Mouse (Mus musculus) forebrain, embryonic 14.5 days (tissue): ENCODE measurements around the gene 2210016F16Rik. TPM values are rescaled to one million over a fixed set of nuclear protein-coding genes. Genes with fewer than 3 reads are reported as not detected.
"Not testable (repeated sequence)": the region's sequence is repeated elsewhere in the genome, so short reads cannot be mapped to it uniquely, and the experiment has no call there.

Source experiments
- ATAC-seq: fragments of 200-750 bp; cut with Nextera tagmentation; 2 replicates; pipeline ENCODE4 v1.8.0; 2017; ENCODE audit warnings: mild to moderate bottlenecking, moderate library complexity
- DNase-seq: peaks from one replicate; pipeline ENCODE4 v3.0.0-alpha.2; 2015; ENCODE audit warnings: low spot score
- H3K27ac ChIP-seq: fragments of 300-500 bp; sonication (generic); 2 replicates; pipeline ENCODE4 v1.5.1; 2014; ENCODE audit warnings: low read depth, mild to moderate bottlenecking, control low read depth, low read length, moderate library complexity
- H3K27me3 ChIP-seq: fragments of 300-500 bp; sonication (generic); replicated peaks from 2 replicates; pipeline ENCODE4 v1.6.1; 2014; ENCODE audit warnings: low read length, control low read depth, mixed read lengths; ENCODE audit not compliant: control insufficient read depth, insufficient read depth
- H3K36me3 ChIP-seq: fragments of 300-500 bp; sonication (generic); 2 replicates; pipeline ENCODE4 v1.6.1; 2014; ENCODE audit warnings: low read length, control low read depth; ENCODE audit not compliant: control insufficient read depth, insufficient read depth
- H3K4me1 ChIP-seq: fragments of 300-500 bp; sonication (generic); 2 replicates; pipeline ENCODE4 v1.6.1; 2014; ENCODE audit warnings: antibody characterized with exemption, low read length, control low read depth; ENCODE audit not compliant: control insufficient read depth, insufficient read depth
- H3K4me2 ChIP-seq: fragments of 300-500 bp; sonication (generic); 2 replicates; pipeline ENCODE4 v1.6.1; 2014; ENCODE audit warnings: mild to moderate bottlenecking, control low read depth, low read length
- H3K4me3 ChIP-seq: fragments of 300-500 bp; sonication (generic); 2 replicates; pipeline ENCODE4 v1.5.1; 2014; ENCODE audit warnings: low read depth, low read length, control low read depth
- H3K9ac ChIP-seq: fragments of 300-500 bp; sonication (generic); 2 replicates; pipeline ENCODE4 v1.6.1; 2014; ENCODE audit warnings: mild to moderate bottlenecking, low read length, control low read depth, moderate library complexity
- H3K9me3 ChIP-seq: fragments of 300-500 bp; sonication (generic); replicated peaks from 2 replicates; pipeline ENCODE4 v1.6.1; 2016; ENCODE audit warnings: low read length, control low read depth, mixed read lengths; ENCODE audit not compliant: control insufficient read depth
- WGBS: fragments of 180-500 bp; shearing (Covaris S2); extraction: QIAGEN DNeasy Blood & Tissue Kit; methylation state at CpG from one replicate; pipeline ENCODE4 v1.1.7; 2014; 5-methylcytosine and 5-hydroxymethylcytosine counted together
- polyA plus RNA-seq: library from polyadenylated mRNA; unstranded; fragments of >200 nt; fragmentation: Nextera tagmentation; extraction: Ambion mirVana; gene quantifications from 2 replicates; pipeline ENCODE4 v1.2.1, GENCODE M21; 2014

The 2210016F16Rik gene
- polyA plus RNA-seq, 1 experiment from 2014 or later = 28.9 TPM

DNA sequence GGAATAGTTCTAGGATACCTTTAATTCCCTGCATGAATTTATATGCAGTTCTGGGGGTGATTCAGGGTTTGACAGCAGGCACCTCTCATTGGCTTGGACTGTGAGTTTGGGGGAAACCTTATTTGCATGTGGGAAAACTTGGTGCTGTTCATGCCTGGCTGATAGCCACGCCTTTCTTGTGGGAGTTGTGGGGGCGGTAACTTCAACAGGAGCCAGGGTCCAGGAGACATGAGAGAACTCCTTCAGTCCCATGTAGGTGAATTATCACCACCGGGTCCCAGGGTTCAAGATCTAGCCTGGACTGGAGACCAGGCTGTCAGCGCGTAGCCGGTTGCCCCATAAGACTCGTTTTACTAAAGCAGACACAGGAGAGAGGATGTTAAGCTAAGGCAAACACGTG, 19.8 kb downstream of the 2210016F16Rik start:
- H3K9me3 ChIP-seq, ATAC-seq, H3K4me3 ChIP-seq, H3K27me3 ChIP-seq, H3K27ac ChIP-seq, DNase-seq, H3K36me3 ChIP-seq, H3K9ac ChIP-seq, H3K4me2 ChIP-seq, H3K4me1 ChIP-seq: not testable (repeated sequence)
- WGBS = 83% methylated on average over 8 of the region's 8 CpGs

DNA sequence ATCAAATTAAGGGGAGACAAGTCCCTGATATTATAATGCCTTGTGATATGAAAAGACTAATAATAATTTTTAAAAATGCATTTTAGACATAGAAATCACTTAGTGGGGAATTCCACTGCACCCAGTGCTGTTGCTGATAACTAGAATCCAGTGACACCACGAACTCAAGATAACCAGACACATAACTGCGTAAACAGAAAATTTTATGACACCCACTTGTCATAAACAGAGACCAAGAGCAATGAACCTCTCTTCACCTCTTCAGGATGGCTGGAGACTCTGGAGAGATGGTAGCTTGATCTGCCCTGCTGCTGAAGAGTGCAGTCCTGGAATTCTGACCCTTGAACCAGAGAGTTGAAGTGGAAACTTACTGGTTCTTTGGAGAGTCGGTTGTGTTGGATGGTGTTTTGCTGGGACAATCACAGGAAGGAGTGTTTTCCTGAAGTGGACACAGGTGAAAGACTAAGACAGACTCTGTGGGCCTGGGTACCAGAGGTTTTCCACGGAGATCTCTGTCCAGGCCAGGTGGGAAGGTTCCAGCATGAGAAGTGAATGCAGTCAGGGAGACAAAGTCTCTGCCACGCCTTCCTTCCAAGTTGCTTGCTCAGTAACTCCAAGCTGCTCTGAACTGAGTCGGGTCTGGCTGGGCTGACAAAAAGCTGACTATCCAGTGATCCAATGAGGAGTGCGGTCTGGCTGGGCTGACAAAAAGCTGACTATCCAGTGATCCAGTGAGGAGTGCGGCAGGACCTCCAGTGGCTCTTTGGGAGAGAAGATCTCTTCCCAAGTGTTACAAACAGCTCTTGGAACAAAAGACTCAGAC, 20.5 kb downstream of the 2210016F16Rik start:
- Histone ChIP-seq H3K27me3 (no peaks in the 10 kb centered on the region), H3K4me1 (no peaks in the 10 kb centered on the region), H3K9ac (no peak overlapping the region), H3K36me3 (no peaks in the 10 kb centered on the region), H3K4me3 (no peak overlapping the region), H3K9me3 (no peaks in the 10 kb centered on the region), H3K27ac (no peak overlapping the region), H3K4me2 (no peak overlapping the region)
- DNase-seq = no peak
- no peak for ATAC-seq
- WGBS = 80% methylated on average over 8 of the region's 8 CpGs

DNA sequence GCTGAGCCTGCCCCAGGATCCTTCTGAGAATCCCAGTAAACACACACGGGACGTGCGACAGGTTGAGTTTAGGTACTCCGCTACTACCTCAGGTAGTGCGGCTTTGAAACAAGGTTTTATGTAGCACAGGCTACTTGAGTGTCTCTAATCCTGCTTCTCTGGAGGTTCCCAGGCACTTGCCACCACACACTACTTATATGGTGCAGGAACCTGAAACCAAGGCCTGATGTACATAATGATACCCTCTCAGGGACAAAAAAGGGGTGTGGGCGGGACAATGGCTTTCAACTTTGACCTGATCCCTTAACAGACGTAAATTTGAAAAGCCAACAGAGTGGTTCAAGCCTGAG, 25.7 kb downstream of the 2210016F16Rik start:
- H3K27ac ChIP-seq = no peak overlapping the region
- H3K9me3 ChIP-seq = no peaks in the 10 kb centered on the region
- ATAC-seq (peak; percentile 78; the same call in 1 of the 2 replicates), DNase-seq (no peak)
- H3K9ac ChIP-seq = peak overlapping the region; percentile 71; the same call in 1 of the 2 replicates
- peak overlapping the region; percentile 87 for H3K4me2 ChIP-seq
- WGBS = 2% methylated on average over 7 of the region's 7 CpGs
- H3K4me3 ChIP-seq = peak overlapping the region; percentile 65
- no peaks in the 10 kb centered on the region for H3K27me3 ChIP-seq
- no peaks in the 10 kb centered on the region for H3K36me3 ChIP-seq
- H3K4me1 ChIP-seq = no peaks in the 10 kb centered on the region

DNA sequence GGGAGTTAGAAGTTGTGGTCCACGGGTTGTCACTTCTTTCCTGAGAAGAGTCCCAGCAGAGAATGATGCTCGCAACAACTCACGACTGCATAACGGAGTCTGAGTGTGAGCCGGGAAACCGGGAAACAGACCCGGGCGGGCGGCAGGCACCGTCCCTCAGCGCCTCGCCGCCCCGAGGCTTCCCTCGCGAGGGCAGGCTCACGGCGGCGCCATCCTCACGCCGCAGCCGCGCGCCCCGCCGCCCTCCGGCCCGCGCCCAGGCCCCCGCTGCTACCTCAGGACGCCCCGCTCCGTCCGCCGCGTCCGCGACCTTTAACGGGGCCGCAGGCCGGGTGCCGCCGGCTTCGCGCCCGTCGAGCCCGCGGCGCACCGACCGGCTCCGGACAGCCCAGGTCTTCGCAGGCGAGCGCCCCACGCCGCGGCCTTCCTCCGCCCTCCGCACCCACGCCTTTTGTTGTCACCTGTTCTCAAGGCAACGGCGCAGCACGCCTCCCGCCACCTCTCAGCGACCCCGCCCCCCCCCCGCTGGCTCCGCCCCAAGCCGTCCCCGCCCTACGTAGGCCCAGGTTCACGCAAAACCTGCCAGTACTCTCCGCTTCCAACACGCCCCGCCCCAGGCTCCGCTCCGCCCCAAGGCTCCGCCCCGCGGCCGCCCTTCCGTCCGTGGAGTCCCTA, 26.3 kb downstream of the 2210016F16Rik start, which contains the start of gene Kif27:
Kif27 (minus strand) TSS at position 494 of the 675 bp plus-strand sequence.
- Histone ChIP-seq H3K4me1 (no peaks in the 10 kb centered on the region), H3K4me2 (peak within 1 kb of the TSS; percentile 87), H3K9me3 (no peaks in the 10 kb centered on the region), H3K36me3 (no peaks in the 10 kb centered on the region), H3K27me3 (no peaks in the 10 kb centered on the region), H3K9ac (peak within 1 kb of the TSS; percentile 71), H3K4me3 (peak within 1 kb of the TSS; percentile 65), H3K27ac (no peak within 1 kb of the TSS)
- ATAC-seq (peak; percentile 99), DNase-seq (peak; percentile 87)
- under 1% methylated on average over 72 of the region's 85 CpGs for WGBS

DNA sequence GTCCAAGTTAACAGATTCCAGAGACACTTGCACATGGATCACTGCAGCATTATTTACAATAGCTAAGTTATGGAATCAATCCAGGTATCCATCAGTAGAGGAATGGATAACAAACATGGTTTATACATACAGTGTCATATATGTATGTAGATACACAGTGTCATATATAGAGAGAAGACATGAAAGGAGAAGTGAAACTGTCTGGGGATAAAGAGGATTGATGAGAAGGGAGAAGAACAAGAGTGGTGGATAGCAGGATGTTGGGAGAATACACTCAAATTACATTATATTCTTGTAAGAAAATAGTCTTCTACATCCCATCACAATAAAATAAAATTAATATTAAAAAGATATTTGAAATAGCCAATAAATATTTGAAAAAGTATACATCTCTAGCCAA, 32.0 kb downstream of the 2210016F16Rik start:
- no peak overlapping the region for H3K9ac ChIP-seq
- no peak for ATAC-seq
- H3K9me3 ChIP-seq = no peaks in the 10 kb centered on the region
- no peaks in the 10 kb centered on the region for H3K27me3 ChIP-seq
- no peak overlapping the region for H3K27ac ChIP-seq
- no peaks in the 10 kb centered on the region for H3K36me3 ChIP-seq
- H3K4me2 ChIP-seq = no peak overlapping the region
- H3K4me3 ChIP-seq = no peak overlapping the region
- DNase-seq = no peak
- no peaks in the 10 kb centered on the region for H3K4me1 ChIP-seq

DNA sequence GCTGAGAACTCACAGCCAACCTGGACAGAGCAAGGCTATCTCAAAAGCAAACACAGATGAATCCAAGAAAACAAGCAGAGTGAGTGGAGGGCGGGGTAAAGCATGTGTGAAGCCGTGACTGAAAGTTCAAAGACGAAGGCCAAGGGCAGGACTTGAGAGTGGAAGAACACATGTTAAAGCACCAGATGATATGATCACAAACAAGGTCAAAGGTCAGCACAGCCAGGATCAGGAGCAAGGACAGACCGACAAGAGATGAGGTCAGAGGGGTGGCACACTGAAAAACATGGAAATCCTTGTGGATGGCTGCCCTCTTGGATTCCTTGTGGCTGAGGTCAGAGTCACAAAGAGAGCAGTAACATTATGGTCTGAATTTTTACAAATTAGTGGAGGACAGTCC, 34.4 kb downstream of the 2210016F16Rik start:
- Histone ChIP-seq H3K9ac (no peak overlapping the region), H3K27ac (no peak overlapping the region), H3K4me2 (no peak overlapping the region), H3K27me3 (no peaks in the 10 kb centered on the region), H3K4me3 (no peak overlapping the region), H3K36me3 (no peaks in the 10 kb centered on the region), H3K4me1 (no peaks in the 10 kb centered on the region), H3K9me3 (no peaks in the 10 kb centered on the region)
- 78% methylated on average over 4 of the region's 4 CpGs for WGBS
- no peak for DNase-seq
- ATAC-seq = no peak

DNA sequence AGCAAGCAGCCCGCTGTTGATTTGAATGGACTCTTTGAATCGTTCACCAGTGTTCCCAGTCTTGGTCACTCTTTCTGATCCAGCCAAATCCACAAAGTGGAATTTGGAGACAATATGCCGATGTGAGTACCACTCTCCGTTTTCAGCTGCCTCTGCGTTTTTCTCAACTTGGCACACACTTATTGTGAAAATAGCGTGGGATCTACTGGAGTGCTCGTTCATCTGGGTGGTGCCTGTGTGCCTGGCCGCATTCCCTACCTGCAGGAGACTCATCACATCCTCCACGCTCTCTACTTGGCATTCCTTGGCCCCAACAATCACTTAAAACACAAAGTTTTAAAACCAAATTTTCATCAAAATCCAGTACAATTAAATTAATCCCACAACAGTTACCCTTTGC, 40.5 kb downstream of the 2210016F16Rik start:
- no peak overlapping the region for H3K4me3 ChIP-seq

DNA sequence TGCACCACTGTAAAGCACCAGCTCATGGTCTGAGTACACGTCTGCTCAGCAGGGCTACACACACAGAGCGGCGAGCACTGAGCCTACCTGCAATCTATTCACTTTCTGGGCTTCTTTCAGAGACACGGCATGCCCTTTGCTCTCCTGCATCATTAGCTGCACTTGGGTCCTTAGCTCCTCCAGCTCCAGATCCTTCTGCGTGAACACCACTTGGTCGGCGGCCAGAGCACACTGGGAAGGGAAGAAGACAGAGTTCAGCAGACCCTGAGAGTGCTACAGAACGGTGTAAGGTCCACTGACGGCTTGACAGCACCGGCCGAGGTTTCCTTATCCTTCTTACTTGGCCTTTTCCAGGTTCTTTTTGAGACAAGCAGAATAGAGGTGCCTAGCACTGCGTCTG, 47.6 kb downstream of the 2210016F16Rik start:
- WGBS = 80% methylated on average over 12 of the region's 12 CpGs
- DNase-seq (no peak), ATAC-seq (no peak)
- 0 out of 2 replicates have a peak, but pooled peaks cover 2% of the 10 kb centered on the region for H3K9me3 ChIP-seq
- H3K4me2 ChIP-seq = no peak overlapping the region
- no peaks in the 10 kb centered on the region for H3K27me3 ChIP-seq
- H3K36me3 ChIP-seq = no peaks in the 10 kb centered on the region
- no peak overlapping the region for H3K9ac ChIP-seq
- no peak overlapping the region for H3K4me3 ChIP-seq
- no peaks in the 10 kb centered on the region for H3K4me1 ChIP-seq
- H3K27ac ChIP-seq = no peak overlapping the region

More for the DNA sequence above, 40.5 kb downstream of the 2210016F16Rik start:
- Histone ChIP-seq H3K9me3 (no peaks in the 10 kb centered on the region), H3K4me2 (no peak overlapping the region), H3K27ac (no peak overlapping the region), H3K27me3 (no peaks in the 10 kb centered on the region), H3K4me1 (no peaks in the 10 kb centered on the region), H3K36me3 (no peaks in the 10 kb centered on the region), H3K9ac (no peak overlapping the region)
- DNase-seq (no peak), ATAC-seq (no peak)
- 80% methylated on average over 9 of the region's 9 CpGs for WGBS

DNA sequence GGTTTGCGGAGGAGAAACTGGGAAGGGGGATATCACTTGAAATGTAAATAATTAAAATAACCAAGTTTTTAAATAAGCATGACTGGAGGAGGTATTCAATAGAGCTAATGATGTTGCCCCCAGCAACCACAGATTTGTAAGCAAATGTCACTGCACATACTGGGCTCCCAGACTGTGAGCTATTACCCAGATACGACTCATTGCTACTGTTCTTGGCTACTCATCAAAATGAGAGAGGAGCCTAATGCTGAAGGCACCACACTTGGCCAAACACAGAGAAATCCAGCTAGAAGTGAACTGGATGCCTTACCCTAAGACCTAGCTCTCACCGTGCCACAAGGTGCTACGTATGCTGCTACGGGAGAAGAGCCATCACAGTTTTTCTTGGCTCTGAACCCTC, 50.9 kb downstream of the 2210016F16Rik start:
- no peak overlapping the region for H3K4me2 ChIP-seq
- H3K27ac ChIP-seq = no peak overlapping the region
- WGBS = 91% methylated on average over 5 of the region's 5 CpGs
- no peaks in the 10 kb centered on the region for H3K27me3 ChIP-seq
- H3K4me1 ChIP-seq = no peaks in the 10 kb centered on the region
- DNase-seq = no peak
- no peaks in the 10 kb centered on the region for H3K36me3 ChIP-seq
- H3K4me3 ChIP-seq = no peak overlapping the region
- no peak overlapping the region for H3K9ac ChIP-seq
- H3K9me3 ChIP-seq = 0 out of 2 replicates have a peak, but pooled peaks cover 2% of the 10 kb centered on the region
- no peak for ATAC-seq
